Mouse (Mus musculus) frontal cortex, postnatal 10 days (tissue): ENCODE data around the gene Cfap46.

ENCODE experiments used
- DNase-seq, 2 experiments: peaks; one replicate each; pipeline ENCODE4 v3.0.0; 2022; ENCODE audit warnings: low spot score in 2 of 2, mixed read lengths in 1 of 2

Cfap46 gene

DNA sequence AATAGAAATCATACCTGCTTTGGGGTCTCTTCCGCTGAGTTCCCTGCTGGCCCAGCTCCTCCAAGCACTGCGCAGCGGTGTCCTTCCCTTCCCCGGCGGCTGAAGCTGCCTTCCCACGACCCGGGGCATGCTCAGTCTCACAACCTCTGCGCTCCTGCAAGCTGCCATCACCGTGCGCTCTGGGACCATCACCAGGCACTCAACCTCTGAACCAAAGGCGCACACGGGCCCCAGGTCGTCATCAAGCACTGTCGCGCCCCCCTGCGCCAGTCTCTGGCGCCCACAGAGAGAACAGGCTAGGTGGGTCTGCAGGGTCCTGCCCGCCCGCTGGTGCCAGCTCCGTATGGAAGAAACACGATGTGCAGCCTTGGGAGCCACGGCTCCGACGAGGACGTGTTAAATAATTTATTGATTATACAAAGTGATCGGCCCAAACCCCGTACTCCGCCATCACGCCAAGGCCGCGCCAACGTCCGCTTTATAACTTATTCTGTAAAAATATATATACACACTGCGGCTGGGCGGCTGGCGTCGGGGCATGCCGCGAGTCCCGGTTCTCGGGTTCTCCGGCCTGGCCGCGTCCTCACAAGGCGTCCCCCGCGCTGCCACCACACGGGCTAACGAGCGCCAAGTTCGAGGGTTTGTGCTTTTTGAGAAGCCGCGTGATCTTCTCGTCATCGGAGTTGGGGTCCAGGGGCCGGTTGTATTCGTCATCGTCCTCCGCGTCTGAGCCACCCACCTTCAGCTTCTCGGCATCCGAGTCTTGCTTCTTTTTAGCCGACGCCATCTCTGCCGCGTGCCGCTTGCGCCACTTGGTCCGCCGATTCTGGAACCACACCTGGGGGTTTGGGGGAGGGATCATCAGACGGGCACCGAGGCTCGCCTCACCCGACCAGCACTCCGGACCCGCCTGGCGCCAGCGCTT lies 102.5 kb downstream of the Cfap46 start:
- DNase-seq = no peak

DNA sequence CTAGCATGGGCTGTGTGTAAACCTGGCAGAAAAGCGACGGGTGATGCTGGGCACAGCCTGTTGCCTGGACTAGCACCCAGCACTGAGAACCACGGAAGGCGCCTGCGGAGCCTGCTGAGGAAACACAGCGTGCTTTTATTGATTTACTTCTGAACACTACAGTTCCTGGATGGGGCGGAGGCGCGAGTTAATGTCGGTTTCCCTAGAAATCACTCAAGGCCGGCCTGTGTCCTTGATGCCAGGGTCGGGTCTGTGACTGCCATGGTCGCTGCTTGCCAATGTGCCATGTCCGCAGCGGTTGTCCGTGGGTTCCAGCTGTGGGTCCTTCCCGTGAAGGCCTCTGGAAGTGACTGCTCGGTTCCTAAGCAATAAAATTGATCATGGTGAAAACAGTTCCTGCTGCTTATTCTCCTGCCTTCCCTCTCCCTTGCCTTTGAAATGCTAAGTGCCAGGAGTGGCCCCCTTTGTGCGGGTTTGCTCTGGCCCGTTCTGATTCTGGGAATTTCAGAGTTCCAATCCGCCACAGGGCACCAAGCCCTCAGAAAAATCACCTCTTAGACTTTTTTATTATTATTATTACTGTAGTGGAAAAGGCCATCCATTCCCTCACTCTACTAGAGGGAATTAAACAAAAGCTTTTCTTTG lies 104.2 kb downstream of the Cfap46 start:
- DNase-seq = no peak

DNA sequence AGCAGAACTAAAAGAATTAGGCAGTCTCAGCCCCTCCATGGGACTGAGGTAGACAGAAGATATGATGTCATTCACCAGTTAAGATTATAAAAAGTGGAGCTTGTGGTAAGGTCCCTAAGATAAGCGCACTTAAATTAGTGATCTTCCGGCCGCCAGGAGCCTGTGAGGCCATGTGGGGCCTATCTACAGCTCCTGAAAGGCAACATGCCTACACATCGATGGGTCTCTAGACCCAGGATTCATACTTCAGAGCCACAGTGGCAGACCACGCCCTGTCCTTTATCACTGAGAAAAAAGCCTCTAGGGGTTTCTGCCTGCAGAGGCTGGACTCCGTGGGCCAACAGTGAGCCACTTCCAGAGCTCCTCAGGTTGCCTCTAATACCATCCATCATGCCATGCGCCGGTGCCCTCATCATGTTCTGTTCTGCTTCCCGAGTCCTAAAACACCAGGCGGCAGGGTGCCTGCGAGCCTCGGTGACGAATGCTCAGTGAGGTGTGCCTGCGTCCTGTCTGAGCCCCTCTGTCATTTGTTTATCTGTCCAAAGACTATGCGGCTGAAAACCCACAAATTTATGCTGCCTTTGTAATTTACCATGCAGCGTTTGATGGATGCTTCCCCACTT lies 107.4 kb downstream of the Cfap46 start:
- DNase-seq = no peak

DNA sequence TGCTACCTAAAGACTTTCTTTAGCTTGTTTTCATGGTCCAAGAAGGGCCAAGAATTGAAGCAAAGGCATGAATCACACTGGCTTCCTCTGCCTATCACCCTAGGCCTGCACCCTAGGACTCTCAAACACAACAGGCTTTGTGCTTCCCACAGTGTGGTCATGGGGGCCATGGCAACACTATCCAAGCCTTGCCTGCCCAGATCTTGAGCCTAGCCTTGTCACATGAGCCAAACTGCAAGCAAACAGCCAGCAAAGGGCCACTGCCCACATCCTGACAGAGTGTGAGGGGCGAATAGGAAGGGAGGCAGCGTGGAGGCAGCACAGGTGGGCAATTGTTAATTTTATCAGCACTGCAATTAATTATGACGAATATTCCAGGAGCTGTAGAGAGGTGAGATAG lies 111.0 kb downstream of the Cfap46 start:
- no peak for DNase-seq

DNA sequence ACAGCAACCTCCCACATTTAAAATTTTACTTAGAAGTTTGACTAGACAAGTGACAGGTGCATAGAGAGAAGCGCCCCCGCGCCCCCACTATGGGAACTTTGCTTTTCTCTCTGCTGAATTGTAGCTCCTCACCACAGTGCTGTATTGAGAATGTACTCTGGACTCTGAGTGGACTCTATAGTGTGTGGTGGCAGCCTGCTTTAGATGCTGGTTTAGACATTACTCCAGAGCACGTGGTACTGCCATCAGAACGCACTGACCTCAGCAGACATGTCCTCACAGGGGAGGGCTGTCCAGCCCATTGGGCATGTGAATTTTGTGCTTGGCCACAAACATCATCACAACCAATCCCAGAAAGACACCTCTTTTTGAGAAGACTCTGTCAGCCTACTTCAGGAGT lies 112.8 kb downstream of the Cfap46 start:
- no peak for DNase-seq

DNA sequence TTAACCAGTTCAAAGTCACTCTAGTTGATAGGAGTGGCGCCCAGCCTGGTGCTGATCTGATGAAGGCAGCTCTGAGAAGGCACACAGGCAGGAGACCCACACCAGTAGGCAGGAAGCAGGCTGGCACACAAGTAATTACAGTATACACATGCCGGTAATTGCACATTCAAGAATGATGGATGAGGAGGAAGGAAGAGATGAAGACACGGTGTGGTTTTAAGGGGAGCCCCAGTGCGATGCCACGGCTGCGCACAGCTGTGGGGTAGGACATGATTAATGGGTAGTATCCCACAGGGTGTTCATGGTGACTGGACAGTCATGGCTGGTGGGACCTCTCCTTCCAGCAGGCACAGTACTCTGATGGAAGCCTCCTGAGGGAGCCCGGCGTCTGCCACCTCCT lies 117.1 kb downstream of the Cfap46 start:
- no peak for DNase-seq

DNA sequence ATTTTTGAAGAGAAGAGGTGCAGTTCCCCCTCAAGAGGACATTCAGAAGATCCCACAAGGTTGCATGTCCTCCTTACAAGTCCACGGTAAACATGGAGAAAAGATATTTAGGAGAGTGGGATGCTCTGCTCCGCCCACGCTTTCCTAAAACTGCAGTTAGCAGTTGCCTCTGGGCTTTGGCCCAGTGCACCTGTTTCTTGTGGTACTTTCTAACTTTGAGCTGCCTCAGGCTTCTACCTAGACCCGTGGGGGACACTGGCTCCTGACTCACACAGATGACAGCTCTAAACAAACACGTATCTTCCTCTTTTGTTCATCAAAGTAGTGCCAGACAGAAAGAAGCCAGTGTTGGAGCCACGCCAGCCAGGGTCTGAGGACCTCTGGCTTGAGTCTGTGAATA lies 117.6 kb downstream of the Cfap46 start:
- DNase-seq = no peak

DNA sequence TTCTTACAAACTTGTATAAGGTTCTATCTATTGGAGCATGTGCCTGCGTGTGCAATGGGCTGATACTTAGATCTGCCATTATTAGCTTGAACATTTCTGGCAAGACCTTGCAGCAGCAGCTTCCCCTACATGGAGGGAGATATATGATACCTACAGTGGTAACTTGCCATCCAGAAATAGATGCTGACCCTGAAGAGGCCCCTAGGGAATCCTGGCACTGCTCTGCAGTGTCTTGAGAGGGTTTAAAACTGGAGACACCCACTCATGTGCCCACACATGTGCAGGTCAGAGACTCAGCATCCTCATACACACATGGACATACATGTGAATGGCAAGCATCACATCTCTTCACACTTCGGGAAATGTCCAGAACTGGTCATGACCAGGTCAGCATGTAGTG lies 119.5 kb downstream of the Cfap46 start:
- no peak for DNase-seq

DNA sequence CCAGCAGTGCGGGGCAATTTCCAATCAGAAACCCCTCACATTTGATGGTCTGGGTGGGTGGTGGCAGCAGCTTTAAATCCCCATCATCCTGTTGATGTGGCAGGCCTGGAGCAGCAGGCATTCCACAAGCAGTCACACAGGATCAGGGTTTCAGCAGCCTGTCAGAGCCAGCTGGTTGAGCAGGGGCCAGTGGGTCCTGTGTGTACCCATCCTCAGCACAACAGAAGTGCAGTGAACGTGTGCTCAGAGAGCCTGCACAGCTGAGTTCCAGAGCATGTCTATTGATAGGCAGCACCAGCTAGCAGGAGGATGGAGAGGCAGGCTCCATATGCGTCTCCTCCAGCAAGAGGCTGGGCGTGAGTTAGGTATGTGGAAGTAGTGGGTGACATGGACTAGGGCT lies 120.2 kb downstream of the Cfap46 start:
- no peak for DNase-seq

DNA sequence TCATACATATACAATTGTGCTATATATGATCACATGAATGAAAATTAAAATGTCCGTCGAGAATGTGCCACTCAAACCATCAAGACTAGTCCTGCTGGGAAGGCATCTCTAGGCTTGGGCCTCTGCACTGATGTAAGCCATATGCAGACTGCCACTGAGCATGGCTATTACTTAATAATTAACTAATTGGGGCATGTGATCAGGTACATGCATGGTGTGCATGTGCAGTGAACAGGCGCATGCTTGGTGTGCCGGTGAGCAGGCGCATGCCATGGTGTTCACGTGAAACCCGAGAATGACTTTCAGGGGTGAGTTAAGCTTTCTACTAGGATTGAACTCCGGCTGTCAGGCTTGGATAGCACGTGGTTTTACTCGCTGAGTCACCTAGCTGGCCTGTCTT lies 124.0 kb downstream of the Cfap46 start:
- DNase-seq = no peak

DNA sequence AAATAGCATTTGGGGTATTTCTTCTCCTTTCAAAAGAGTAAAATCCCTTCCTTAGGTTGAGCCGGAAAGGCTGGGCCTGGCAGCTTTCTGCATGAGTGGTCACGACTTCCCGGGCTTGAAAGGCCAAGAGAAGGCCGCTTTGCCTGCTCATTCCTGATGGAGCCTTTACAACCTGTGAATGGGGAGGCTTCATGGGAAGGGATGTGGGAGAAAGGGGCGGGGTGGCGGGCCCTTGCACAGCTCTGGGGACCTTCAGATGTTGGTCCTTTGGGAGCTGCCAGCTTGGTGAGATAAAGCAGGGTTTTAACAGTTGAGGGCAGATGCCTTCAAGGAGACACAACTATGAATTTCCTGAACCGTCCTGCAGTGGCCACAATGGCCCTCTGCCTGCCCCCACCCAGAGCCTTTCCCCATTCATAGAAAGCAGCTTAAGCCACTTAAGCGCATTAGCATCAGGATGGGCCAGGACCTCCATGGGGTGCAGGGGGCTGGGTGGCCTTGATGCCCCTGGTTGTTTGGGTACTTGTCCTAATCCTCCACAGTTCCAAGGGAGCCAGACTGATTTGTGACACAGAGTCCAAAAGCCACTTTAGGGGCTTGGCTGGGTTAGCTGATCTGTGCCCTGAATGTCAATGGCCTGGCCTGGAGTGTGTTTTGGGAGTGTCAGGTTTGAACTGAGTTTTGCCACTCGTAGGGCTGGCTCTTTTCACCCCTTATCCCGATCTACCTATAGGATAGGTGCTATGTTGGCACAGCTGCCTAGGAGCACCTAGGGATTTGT lies 126.7 kb downstream of the Cfap46 start:
- no peak for DNase-seq

DNA sequence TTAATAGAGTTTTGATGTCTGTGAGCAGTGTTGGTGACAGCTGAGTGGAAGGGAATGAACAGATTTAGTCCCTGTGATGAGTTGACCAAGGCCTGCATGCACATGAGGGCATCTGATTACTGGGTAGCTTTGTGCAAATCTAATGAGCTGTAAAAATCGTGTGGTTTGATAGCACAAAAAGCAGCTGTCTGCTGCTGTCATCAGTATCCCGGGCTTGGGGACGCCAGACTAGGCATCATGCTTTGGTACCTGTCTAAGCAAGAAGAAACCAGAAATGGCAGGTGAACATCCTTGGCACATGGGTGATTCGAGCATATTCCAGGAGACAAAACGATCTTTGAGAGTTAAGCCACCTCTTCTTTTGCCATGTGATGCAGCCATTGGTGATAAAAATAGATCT lies 127.3 kb downstream of the Cfap46 start:
- DNase-seq = no peak

DNA sequence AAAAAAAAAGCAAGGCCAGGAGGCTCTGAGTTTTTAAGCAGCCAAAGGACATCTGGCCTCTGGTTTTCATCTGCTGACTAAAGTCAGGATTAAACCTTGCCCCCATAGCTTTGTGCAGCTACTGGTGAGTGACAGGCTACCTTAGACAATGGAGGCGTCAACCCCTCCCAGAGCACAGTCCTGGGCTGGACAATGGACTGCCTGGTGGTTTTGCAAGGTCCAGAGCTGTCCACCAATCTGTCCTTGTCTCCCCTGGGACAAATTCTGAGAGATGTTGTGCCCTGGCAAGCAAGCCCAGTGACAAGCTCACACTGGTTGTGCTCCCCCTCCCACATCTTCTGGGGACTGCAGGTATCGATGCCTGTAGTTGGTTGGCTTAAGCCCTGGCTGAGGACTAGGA lies 132.1 kb downstream of the Cfap46 start:
- no peak for DNase-seq
